Mouse (Mus musculus) kidney, postnatal 0 days (tissue): ENCODE data around the gene Tmprss3. TPM values are rescaled to one million over a fixed set of nuclear protein-coding genes. Genes with fewer than 3 reads are reported as not detected.

ENCODE experiments used
- ATAC-seq: fragments of 200-750 bp; cut with Nextera tagmentation; replicated peaks from 2 replicates; pipeline ENCODE4 v1.8.0; 2017; ENCODE audit warnings: low read depth, moderate number of reproducible peaks, moderate TSS enrichment, moderate library complexity; ENCODE audit not compliant: low FRiP score
- DNase-seq: peaks from one replicate; pipeline ENCODE4 v3.0.0-alpha.2; 2016; ENCODE audit warnings: low spot score
- H3K27ac ChIP-seq: fragments of 300-500 bp; sonication (generic); 2 replicates; pipeline ENCODE4 v1.5.1; 2014; ENCODE audit warnings: mild to moderate bottlenecking
- H3K27me3 ChIP-seq: fragments of 300-500 bp; sonication (generic); 2 replicates; pipeline ENCODE4 v1.6.1; 2014; ENCODE audit warnings: low read length, mixed read lengths; ENCODE audit not compliant: insufficient read depth
- H3K36me3 ChIP-seq: fragments of 300-500 bp; sonication (generic); 2 replicates; pipeline ENCODE4 v1.6.1; 2014; ENCODE audit warnings: low read length, mixed read lengths; ENCODE audit not compliant: insufficient read depth
- H3K4me1 ChIP-seq: fragments of 300-500 bp; sonication (generic); replicated peaks from 2 replicates; pipeline ENCODE4 v1.6.1; 2014; ENCODE audit warnings: antibody characterized with exemption, low read length, mixed read lengths; ENCODE audit not compliant: insufficient read depth
- H3K4me2 ChIP-seq: fragments of 300-500 bp; sonication (generic); 2 replicates; pipeline ENCODE4 v1.6.1; 2014; ENCODE audit warnings: mild to moderate bottlenecking, low read length, moderate library complexity, mixed read lengths
- H3K4me3 ChIP-seq: fragments of 300-500 bp; sonication (generic); replicated peaks from 2 replicates; pipeline ENCODE4 v1.5.1; 2014; ENCODE audit warnings: low read depth, low read length
- H3K9ac ChIP-seq: fragments of 300-500 bp; sonication (generic); 2 replicates; pipeline ENCODE4 v1.6.1; 2014; ENCODE audit warnings: low read depth, low read length
- H3K9me3 ChIP-seq: fragments of 300-500 bp; sonication (generic); replicated peaks from 2 replicates; pipeline ENCODE4 v1.6.1; 2016; ENCODE audit warnings: low read length, inconsistent platforms, mixed read lengths
- CTCF ChIP-seq: IDR thresholded peaks from 2 replicates; pipeline ENCODE4 v1.5.1; 2016; ENCODE audit warnings: antibody characterized with exemption, low read depth, mild to moderate bottlenecking, moderate library complexity
- WGBS: fragments of 180-500 bp; shearing (Covaris S2); extraction: QIAGEN DNeasy Blood & Tissue Kit; methylation state at CpG from one replicate; pipeline ENCODE4 v1.1.7; 2014; 5-methylcytosine and 5-hydroxymethylcytosine counted together
- polyA plus RNA-seq: library from polyadenylated mRNA; unstranded; fragments of >200 nt; fragmentation: Nextera tagmentation; extraction: Ambion mirVana; gene quantifications from 2 replicates; pipeline ENCODE4 v1.2.1, GENCODE M21; 2015

Tmprss3 gene
- polyA plus RNA-seq, 1 experiment from 2014 or later: 0.05 TPM

DNA sequence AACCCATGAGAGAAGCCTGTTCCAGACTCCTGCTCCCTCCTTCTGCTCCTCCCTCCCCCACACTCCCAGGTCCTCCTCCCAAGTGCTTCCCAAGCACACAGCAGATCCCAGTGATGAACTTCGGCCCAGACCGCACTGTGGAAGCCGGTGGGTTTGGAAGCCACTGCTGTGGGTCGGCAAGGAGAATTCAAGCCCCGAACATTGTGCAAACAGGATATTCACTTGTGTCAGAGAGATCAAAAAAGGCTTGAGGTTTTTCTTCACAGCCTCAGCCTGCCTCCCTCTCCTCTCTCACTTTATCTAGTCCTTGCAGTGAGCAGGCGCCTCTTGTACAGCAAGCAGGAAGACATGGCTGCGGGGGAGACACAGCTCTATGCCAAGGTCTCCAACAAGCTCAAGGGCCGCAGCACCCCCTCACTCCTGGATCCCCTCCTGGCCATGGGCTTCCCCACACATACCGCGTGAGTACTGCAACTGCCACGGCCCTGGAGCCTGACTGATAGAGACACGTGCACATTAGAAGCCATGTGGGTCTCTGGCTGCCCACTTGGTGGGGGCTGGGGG, 9.1 kb upstream of the Tmprss3 start, which contains the start of gene Ubash3a:
Gene Ubash3a (plus strand): TSS at position 103 of the 564 bp plus-strand sequence.
- 49% methylated on average over 12 of the region's 12 CpGs for WGBS

GRCm38 (mm10) chr17:31196283-31196682, 2.5 kb downstream of the Tmprss3 start:
- Histone ChIP-seq H3K27ac (no peak overlapping the region), H3K9me3 (no peaks in the 10 kb centered on the region), H3K4me1 (no peaks in the 10 kb centered on the region), H3K36me3 (no peaks in the 10 kb centered on the region), H3K4me3 (no peak overlapping the region), H3K4me2 (no peak overlapping the region), H3K9ac (no peak overlapping the region), H3K27me3 (no peaks in the 10 kb centered on the region)
- ATAC-seq (no peak), DNase-seq (no peak)
- 78% methylated on average over 7 of the region's 7 CpGs for WGBS
- no peak for TF ChIP-seq CTCF

More for the DNA sequence above, 9.1 kb upstream of the Tmprss3 start, which contains the start of gene Ubash3a:
- no peak for TF ChIP-seq CTCF
- DNase-seq (no peak), ATAC-seq (no peak)
- Histone ChIP-seq H3K36me3 (no peaks in the 10 kb centered on the region), H3K4me3 (no peak within 1 kb of the TSS), H3K4me1 (no peaks in the 10 kb centered on the region), H3K9me3 (no peaks in the 10 kb centered on the region), H3K4me2 (no peak within 1 kb of the TSS), H3K27me3 (no peaks in the 10 kb centered on the region), H3K9ac (no peak within 1 kb of the TSS), H3K27ac (no peak within 1 kb of the TSS)

DNA sequence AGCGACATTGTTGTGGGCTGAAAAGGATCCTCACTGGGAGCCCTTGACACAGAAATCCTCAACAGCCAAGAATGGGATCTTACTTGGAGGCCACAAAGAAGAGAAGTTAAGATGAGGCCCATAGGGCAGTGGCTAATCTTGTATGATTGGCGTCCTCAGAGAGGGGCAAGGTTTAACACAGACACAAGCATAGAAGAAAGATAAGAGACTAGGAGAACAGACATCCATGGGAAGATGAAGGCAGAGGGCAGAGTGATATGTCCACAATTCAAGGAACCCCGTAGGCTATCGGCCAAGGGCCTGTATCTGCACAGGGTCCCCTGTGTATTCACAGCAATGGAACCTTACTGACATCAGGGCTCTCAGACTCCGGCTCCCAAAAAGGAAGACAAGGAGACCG, 3.6 kb downstream of the Tmprss3 start:
- Histone ChIP-seq H3K4me1 (no peaks in the 10 kb centered on the region), H3K36me3 (no peaks in the 10 kb centered on the region), H3K9ac (no peak overlapping the region), H3K4me3 (no peak overlapping the region), H3K27me3 (no peaks in the 10 kb centered on the region), H3K4me2 (no peak overlapping the region), H3K9me3 (no peaks in the 10 kb centered on the region), H3K27ac (no peak overlapping the region)
- WGBS: 86% methylated on average over 6 of the region's 6 CpGs
- ATAC-seq (no peak), DNase-seq (no peak)
- TF ChIP-seq CTCF: no peak

GRCm38 (mm10) chr17:31193360-31193759, 5.4 kb downstream of the Tmprss3 start:
- no peak overlapping the region for H3K4me3 ChIP-seq
- H3K4me1 ChIP-seq: no peaks in the 10 kb centered on the region
- TF ChIP-seq CTCF: no peak
- 73% methylated on average over 9 of the region's 9 CpGs for WGBS
- no peak overlapping the region for H3K27ac ChIP-seq
- ATAC-seq: no peak; the same call in 1 of the 2 replicates
- no peak for DNase-seq
- H3K36me3 ChIP-seq: no peaks in the 10 kb centered on the region
- H3K9me3 ChIP-seq: no peaks in the 10 kb centered on the region
- H3K9ac ChIP-seq: no peak overlapping the region
- no peak overlapping the region for H3K4me2 ChIP-seq
- H3K27me3 ChIP-seq: no peaks in the 10 kb centered on the region

GRCm38 (mm10) chr17:31192663-31193062, 6.1 kb downstream of the Tmprss3 start:
- Histone ChIP-seq H3K27ac (no peak overlapping the region), H3K9ac (no peak overlapping the region), H3K36me3 (no peaks in the 10 kb centered on the region), H3K4me1 (no peaks in the 10 kb centered on the region), H3K4me2 (no peak overlapping the region), H3K27me3 (no peaks in the 10 kb centered on the region), H3K9me3 (no peaks in the 10 kb centered on the region), H3K4me3 (no peak overlapping the region)
- WGBS: 25% methylated on average over 2 of the region's 2 CpGs
- no peak for DNase-seq
- no peak for ATAC-seq
- no peak for TF ChIP-seq CTCF

DNA sequence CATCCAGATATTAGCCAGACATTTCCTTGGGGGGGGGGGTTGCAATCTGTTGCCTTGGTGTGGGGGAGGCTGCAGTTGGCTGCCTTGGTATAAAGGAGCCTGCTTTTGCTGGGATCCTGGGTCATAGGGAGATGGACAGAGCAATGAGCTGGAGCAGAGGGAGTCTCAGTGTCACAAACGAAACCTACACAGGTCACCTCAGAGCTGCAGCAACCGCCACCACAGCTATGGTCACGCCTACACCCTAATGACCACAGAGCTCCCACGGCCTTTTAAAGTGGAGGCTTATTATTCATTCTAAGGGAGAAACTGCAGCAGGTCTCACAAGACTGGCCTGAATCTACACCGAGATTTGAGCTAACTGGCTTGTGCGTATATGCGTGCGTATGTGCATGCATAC, 7.0 kb downstream of the Tmprss3 start:
- H3K36me3 ChIP-seq: no peaks in the 10 kb centered on the region
- 46% methylated on average over 8 of the region's 8 CpGs for WGBS
- no peaks in the 10 kb centered on the region for H3K4me1 ChIP-seq
- TF ChIP-seq CTCF: no peak
- H3K4me3 ChIP-seq: no peak overlapping the region
- peak; percentile 61 for DNase-seq
- H3K4me2 ChIP-seq: no peak overlapping the region
- H3K9ac ChIP-seq: no peak overlapping the region
- H3K9me3 ChIP-seq: no peaks in the 10 kb centered on the region
- H3K27me3 ChIP-seq: no peaks in the 10 kb centered on the region
- no peak for ATAC-seq
- H3K27ac ChIP-seq: no peak overlapping the region

GRCm38 (mm10) chr17:31187370-31187769, 11.4 kb downstream of the Tmprss3 start:
- Histone ChIP-seq H3K9ac (no peak overlapping the region), H3K4me2 (no peak overlapping the region), H3K36me3 (no peaks in the 10 kb centered on the region), H3K27ac (no peak overlapping the region), H3K27me3 (no peaks in the 10 kb centered on the region), H3K4me1 (no peaks in the 10 kb centered on the region), H3K4me3 (no peak overlapping the region), H3K9me3 (no peaks in the 10 kb centered on the region)
- whole genome bisulfite sequencing: 29% methylated on average over 4 of the region's 4 CpGs
- TF ChIP-seq CTCF: peak; percentile 88
- DNase-seq (peak; percentile 79), ATAC-seq (no peak; the same call in 1 of the 2 replicates)
